Mouse (Mus musculus): ENCODE data around the gene Cc2d2b. TPM values are rescaled to one million over a fixed set of nuclear protein-coding genes. Genes with fewer than 3 reads are reported as not detected.
A peak's percentile ranks its signal among the peaks of the same experiment; 100 is the strongest.

Gene Cc2d2b
- polyA plus RNA-seq, 1 experiment from 2014 or later, result 0.12 TPM

DNA sequence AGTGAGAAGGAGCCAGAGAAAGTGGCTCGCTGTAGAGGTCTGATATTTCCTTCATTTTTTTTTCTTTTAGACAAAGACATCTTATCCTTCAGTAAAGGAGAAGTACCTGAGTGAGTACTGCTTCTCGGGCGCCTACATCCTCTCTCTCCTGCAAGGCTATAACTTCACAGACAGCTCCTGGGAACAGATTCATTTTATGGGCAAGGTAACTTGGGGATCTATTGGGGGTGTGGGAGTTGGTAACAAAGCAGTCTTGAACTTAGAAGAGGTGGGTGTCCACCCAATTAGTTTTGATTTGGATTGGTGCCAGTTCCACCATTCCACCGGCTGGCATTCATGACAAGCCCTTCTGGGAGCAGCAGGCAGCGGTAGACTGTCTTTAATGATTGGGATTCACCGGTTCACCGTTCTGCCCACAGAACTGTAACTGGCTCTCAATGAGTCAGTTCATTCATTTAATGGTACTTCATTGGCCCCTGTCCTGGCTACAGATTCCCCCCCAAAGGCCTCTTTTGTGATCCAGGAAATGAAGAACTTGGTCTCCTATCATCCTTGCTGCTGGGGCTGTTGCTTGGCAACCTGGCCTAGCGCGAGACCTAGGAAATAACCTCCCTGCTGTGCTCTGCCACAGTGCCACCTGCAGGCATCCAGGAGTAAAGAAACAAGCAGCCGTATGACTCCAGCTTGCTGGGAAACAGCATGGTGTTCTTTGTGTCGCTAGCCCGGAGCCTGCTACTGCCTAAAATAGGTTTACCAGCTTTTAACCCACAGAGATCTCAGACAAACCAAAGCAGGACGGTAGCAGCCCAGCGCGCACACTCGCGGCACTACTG, 11.7 kb upstream of the Cc2d2b start:
- no peak overlapping the region for H3K27ac ChIP-seq (replicated peaks; ENCODE audit: low read depth, low read length)

GRCm38 (mm10) chr19:40737613-40738012, 10.9 kb upstream of the Cc2d2b start:
- H3K27me3 ChIP-seq (ENCODE audit: control insufficient read depth, insufficient read depth, low read length), result no peaks in the 10 kb centered on the region
- H3K9me3 ChIP-seq (ENCODE audit: control insufficient read depth, low read length), result no peaks in the 10 kb centered on the region
- H3K36me3 ChIP-seq (ENCODE audit: control insufficient read depth, insufficient read depth, low read length), result no peaks in the 10 kb centered on the region
- ATAC-seq (ENCODE audit: insufficient number of reproducible peaks, low FRiP score, low TSS enrichment, low read depth) (no peak), DNase-seq (ENCODE audit: low spot score) (no peak)
- no peak overlapping the region for H3K4me3 ChIP-seq (ENCODE audit: low read depth, low read length)
- H3K27ac ChIP-seq (replicated peaks; ENCODE audit: low read depth, low read length), result no peak overlapping the region
- peak overlapping the region; percentile 28; the same call in 1 of the 2 replicates for H3K9ac ChIP-seq (ENCODE audit: low read length)
- no peak overlapping the region for H3K4me2 ChIP-seq (ENCODE audit: low read depth, severe bottlenecking)
- H3K4me1 ChIP-seq (ENCODE audit: control insufficient read depth, insufficient read depth, low read length), result no peaks in the 10 kb centered on the region
- WGBS, result 85% methylated on average over 5 of the region's 5 CpGs

More for the DNA sequence above, 11.7 kb upstream of the Cc2d2b start:
- H3K9me3 ChIP-seq (ENCODE audit: control insufficient read depth, low read length), result no peaks in the 10 kb centered on the region
- H3K4me1 ChIP-seq (ENCODE audit: control insufficient read depth, insufficient read depth, low read length), result no peaks in the 10 kb centered on the region
- H3K27me3 ChIP-seq (ENCODE audit: control insufficient read depth, insufficient read depth, low read length), result no peaks in the 10 kb centered on the region
- H3K4me2 ChIP-seq (ENCODE audit: low read depth, severe bottlenecking), result 0 out of 2 replicates have a peak overlapping the region, but pooled peaks have one; percentile 11
- no peak overlapping the region for H3K4me3 ChIP-seq (ENCODE audit: low read depth, low read length)
- H3K9ac ChIP-seq (ENCODE audit: low read length), result peak overlapping the region; percentile 28; the same call in 1 of the 2 replicates
- 29% methylated on average over 17 of the region's 17 CpGs for WGBS
- H3K36me3 ChIP-seq (ENCODE audit: control insufficient read depth, insufficient read depth, low read length), result no peaks in the 10 kb centered on the region
- ATAC-seq (ENCODE audit: insufficient number of reproducible peaks, low FRiP score, low TSS enrichment, low read depth), result peak; percentile 67; the same call in 1 of the 2 replicates
- peak; percentile 86 for DNase-seq (ENCODE audit: low spot score)

DNA sequence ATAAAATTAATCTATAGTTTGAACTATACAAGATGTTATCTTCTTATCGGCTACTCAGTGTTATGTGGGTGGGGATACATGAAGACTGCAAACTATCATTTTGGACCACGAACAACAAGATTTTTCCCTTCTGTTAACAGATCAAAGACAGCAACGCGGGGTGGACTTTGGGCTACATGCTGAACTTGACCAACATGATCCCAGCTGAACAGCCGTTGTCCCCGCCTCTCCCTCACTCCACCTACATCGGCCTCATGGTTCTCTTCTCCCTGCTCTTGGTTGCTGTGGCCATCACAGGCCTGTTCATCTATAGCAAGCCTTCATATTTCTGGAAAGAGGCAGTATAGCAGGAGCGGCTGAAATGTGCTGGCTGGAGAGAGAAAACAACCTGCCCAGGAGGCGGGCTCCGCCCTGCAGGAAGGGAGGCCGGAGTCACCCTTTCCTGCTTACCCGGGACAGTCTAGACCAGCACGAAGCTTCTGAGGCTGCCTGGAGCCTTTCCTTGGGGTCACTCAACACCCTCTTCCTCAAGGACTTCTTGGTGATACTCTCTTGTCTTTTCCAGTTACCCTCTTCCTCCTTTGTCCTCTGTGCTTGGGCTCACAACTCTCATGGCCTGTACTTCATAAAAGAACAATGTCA, 9.7 kb upstream of the Cc2d2b start:
- Histone ChIP-seq H3K4me3 (ENCODE audit: low read depth, low read length) (no peak overlapping the region), H3K27me3 (ENCODE audit: control insufficient read depth, insufficient read depth, low read length) (no peaks in the 10 kb centered on the region), H3K9me3 (ENCODE audit: control insufficient read depth, low read length) (no peaks in the 10 kb centered on the region), H3K36me3 (ENCODE audit: control insufficient read depth, insufficient read depth, low read length) (no peaks in the 10 kb centered on the region), H3K9ac (ENCODE audit: low read length) (no peak overlapping the region), H3K4me1 (ENCODE audit: control insufficient read depth, insufficient read depth, low read length) (no peaks in the 10 kb centered on the region), H3K27ac (replicated peaks; ENCODE audit: low read depth, low read length) (no peak overlapping the region), H3K4me2 (ENCODE audit: low read depth, severe bottlenecking) (no peak overlapping the region)
- ATAC-seq (ENCODE audit: insufficient number of reproducible peaks, low FRiP score, low TSS enrichment, low read depth) (no peak), DNase-seq (ENCODE audit: low spot score) (no peak)
- 76% methylated on average over 13 of the region's 13 CpGs for WGBS

DNA sequence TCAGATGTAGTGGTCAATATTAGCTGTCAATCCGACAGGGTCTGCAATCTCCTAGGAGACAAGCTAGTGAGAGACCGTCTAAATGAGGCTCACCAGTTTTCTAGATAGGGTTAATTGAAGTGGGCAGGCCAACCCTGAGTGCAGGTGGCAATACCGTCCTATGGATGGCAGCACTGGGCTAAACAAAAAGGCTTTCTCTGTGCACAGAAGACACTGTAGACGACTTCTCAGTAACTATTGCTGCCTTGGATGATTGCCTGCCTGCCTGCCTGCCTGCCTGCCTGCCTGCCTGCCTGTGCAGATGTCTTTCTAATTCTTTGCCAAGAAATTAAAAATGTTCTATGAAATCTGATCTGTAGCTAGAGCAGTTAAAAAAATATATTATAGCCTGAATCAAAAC, 1.9 kb upstream of the Cc2d2b start:
- H3K9ac ChIP-seq (ENCODE audit: low read length), result no peak overlapping the region
- H3K27me3 ChIP-seq (ENCODE audit: control insufficient read depth, insufficient read depth, low read length), result no peaks in the 10 kb centered on the region
- ATAC-seq (ENCODE audit: insufficient number of reproducible peaks, low FRiP score, low TSS enrichment, low read depth), result no peak
- no peak overlapping the region for H3K27ac ChIP-seq (replicated peaks; ENCODE audit: low read depth, low read length)
- DNase-seq (ENCODE audit: low spot score), result no peak
- H3K36me3 ChIP-seq (ENCODE audit: control insufficient read depth, insufficient read depth, low read length), result no peaks in the 10 kb centered on the region
- H3K4me3 ChIP-seq (ENCODE audit: low read depth, low read length), result no peak overlapping the region
- no peaks in the 10 kb centered on the region for H3K4me1 ChIP-seq (ENCODE audit: control insufficient read depth, insufficient read depth, low read length)
- no peaks in the 10 kb centered on the region for H3K9me3 ChIP-seq (ENCODE audit: control insufficient read depth, low read length)
- 59% methylated on average over 4 of the region's 4 CpGs for WGBS
- H3K4me2 ChIP-seq (ENCODE audit: low read depth, severe bottlenecking), result no peak overlapping the region

DNA sequence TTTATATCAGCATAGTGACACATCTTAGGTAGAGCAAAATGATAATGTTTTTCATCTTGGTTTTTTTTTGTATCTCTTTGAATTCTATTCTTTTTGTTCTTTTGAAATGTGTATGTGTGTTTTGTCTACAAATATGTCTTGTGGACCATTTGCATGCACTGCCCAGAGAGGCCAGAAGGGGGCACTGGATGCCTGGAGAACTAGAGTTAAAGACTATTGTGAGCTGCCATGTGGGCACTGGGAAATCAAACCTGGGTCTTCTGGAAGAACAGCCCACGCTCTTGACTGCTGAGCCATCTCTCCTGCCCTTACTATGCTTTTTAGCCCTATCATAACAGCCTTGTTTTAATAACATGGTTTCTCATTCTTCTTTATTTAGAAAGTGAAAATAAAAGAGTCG, 5.8 kb downstream of the Cc2d2b start:
- Histone ChIP-seq H3K27me3 (ENCODE audit: control insufficient read depth, insufficient read depth, low read length) (no peaks in the 10 kb centered on the region), H3K4me2 (ENCODE audit: low read depth, severe bottlenecking) (no peak overlapping the region), H3K4me3 (ENCODE audit: low read depth, low read length) (no peak overlapping the region), H3K36me3 (ENCODE audit: control insufficient read depth, insufficient read depth, low read length) (no peaks in the 10 kb centered on the region), H3K9me3 (ENCODE audit: control insufficient read depth, low read length) (no peaks in the 10 kb centered on the region), H3K4me1 (ENCODE audit: control insufficient read depth, insufficient read depth, low read length) (no peaks in the 10 kb centered on the region), H3K9ac (ENCODE audit: low read length) (no peak overlapping the region), H3K27ac (replicated peaks; ENCODE audit: low read depth, low read length) (no peak overlapping the region)
- WGBS, result 80% methylated on average over 2 of the region's 2 CpGs
- DNase-seq (ENCODE audit: low spot score) (peak; percentile 56), ATAC-seq (ENCODE audit: insufficient number of reproducible peaks, low FRiP score, low TSS enrichment, low read depth) (no peak)

DNA sequence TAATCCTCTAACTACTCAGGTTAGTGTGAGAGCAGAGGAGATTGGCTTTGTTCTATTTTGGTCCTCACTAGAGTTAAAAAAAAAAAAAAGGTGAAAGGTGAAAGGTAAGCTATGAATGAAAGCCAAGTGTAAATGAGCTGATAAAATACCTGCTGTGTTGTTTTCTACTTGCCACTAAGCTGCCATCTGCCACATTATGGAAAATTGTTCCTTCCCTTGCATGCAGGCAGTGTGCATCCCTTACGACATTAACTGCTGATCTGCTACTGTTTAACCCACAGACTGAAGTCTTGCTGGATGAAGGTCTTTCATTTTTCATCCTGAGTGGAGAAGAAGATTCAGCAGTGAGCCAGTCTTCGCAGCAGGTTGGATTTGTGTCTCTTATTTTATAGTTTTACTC, 11.5 kb downstream of the Cc2d2b start:
- Histone ChIP-seq H3K27ac (replicated peaks; ENCODE audit: low read depth, low read length) (no peak overlapping the region), H3K9ac (ENCODE audit: low read length) (no peak overlapping the region), H3K9me3 (ENCODE audit: control insufficient read depth, low read length) (no peaks in the 10 kb centered on the region), H3K4me1 (ENCODE audit: control insufficient read depth, insufficient read depth, low read length) (no peaks in the 10 kb centered on the region), H3K4me2 (ENCODE audit: low read depth, severe bottlenecking) (no peak overlapping the region), H3K4me3 (ENCODE audit: low read depth, low read length) (no peak overlapping the region), H3K27me3 (ENCODE audit: control insufficient read depth, insufficient read depth, low read length) (no peaks in the 10 kb centered on the region), H3K36me3 (ENCODE audit: control insufficient read depth, insufficient read depth, low read length) (no peaks in the 10 kb centered on the region)
- ATAC-seq (ENCODE audit: insufficient number of reproducible peaks, low FRiP score, low TSS enrichment, low read depth) (no peak), DNase-seq (ENCODE audit: low spot score) (no peak)
- 69% methylated on average over 2 of the region's 2 CpGs for WGBS

GRCm38 (mm10) chr19:40762023-40762759, 13.6 kb downstream of the Cc2d2b start:
- peak; percentile 43 for DNase-seq (ENCODE audit: low spot score)
- H3K4me1 ChIP-seq (ENCODE audit: control insufficient read depth, insufficient read depth, low read length), result no peaks in the 10 kb centered on the region
- no peaks in the 10 kb centered on the region for H3K36me3 ChIP-seq (ENCODE audit: control insufficient read depth, insufficient read depth, low read length)
- no peak overlapping the region for H3K27ac ChIP-seq (replicated peaks; ENCODE audit: low read depth, low read length)
- no peaks in the 10 kb centered on the region for H3K9me3 ChIP-seq (ENCODE audit: control insufficient read depth, low read length)
- peak overlapping the region; percentile 17; the same call in 1 of the 2 replicates for H3K9ac ChIP-seq (ENCODE audit: low read length)
- peak; percentile 51; the same call in 1 of the 2 replicates for ATAC-seq (ENCODE audit: insufficient number of reproducible peaks, low FRiP score, low TSS enrichment, low read depth)
- H3K27me3 ChIP-seq (ENCODE audit: control insufficient read depth, insufficient read depth, low read length), result no peaks in the 10 kb centered on the region
- H3K4me2 ChIP-seq (ENCODE audit: low read depth, severe bottlenecking), result peak overlapping the region; percentile 33
- WGBS, result 28% methylated on average over 22 of the region's 22 CpGs
- peak overlapping the region; percentile 18; the same call in 1 of the 2 replicates for H3K4me3 ChIP-seq (ENCODE audit: low read depth, low read length)

- no peak overlapping the region for H3K4me2 ChIP-seq (ENCODE audit: low read depth, severe bottlenecking)
- H3K27me3 ChIP-seq (ENCODE audit: control insufficient read depth, insufficient read depth, low read length), result no peaks in the 10 kb centered on the region
- no peak overlapping the region for H3K9ac ChIP-seq (ENCODE audit: low read length)
- H3K4me1 ChIP-seq (ENCODE audit: control insufficient read depth, insufficient read depth, low read length), result no peaks in the 10 kb centered on the region
- no peak overlapping the region for H3K27ac ChIP-seq (replicated peaks; ENCODE audit: low read depth, low read length)
- no peaks in the 10 kb centered on the region for H3K9me3 ChIP-seq (ENCODE audit: control insufficient read depth, low read length)
- ATAC-seq (ENCODE audit: insufficient number of reproducible peaks, low FRiP score, low TSS enrichment, low read depth) (no peak), DNase-seq (ENCODE audit: low spot score) (no peak)
- 80% methylated on average over 2 of the region's 2 CpGs for whole genome bisulfite sequencing
- no peak overlapping the region for H3K4me3 ChIP-seq (ENCODE audit: low read depth, low read length)
- no peaks in the 10 kb centered on the region for H3K36me3 ChIP-seq (ENCODE audit: control insufficient read depth, insufficient read depth, low read length)
Observed at GRCm38 (mm10) chr19:40767189-40767588, 18.6 kb downstream of the Cc2d2b start.
